Mouse (Mus musculus): Measurements from ENCODE around the gene Capns1.
A peak's percentile ranks its signal among the peaks of the same experiment; 100 is the strongest.

The Capns1 gene

GRCm38 (mm10) chr7:30176474-30176873, 22.1 kb downstream of the Capns1 start:
- DNase-seq (ENCODE audit: low read depth, low spot score) = no peak

GRCm38 (mm10) chr7:30170283-30170951, 28.2 kb downstream of the Capns1 start:
- DNase-seq (ENCODE audit: low read depth, low spot score) = no peak

GRCm38 (mm10) chr7:30169583-30170282, 28.9 kb downstream of the Capns1 start, which contains the start of gene Zfp146:
TSS of gene Zfp146 (minus strand) at chr7:30169750.
- DNase-seq (ENCODE audit: low read depth, low spot score) = peak; percentile 92

- no peak for DNase-seq (ENCODE audit: low read depth, low spot score)
Measured at GRCm38 (mm10) chr7:30168914-30169582, 29.6 kb downstream of the Capns1 start.

GRCm38 (mm10) chr7:30164745-30165144, 33.9 kb downstream of the Capns1 start:
- no peak for DNase-seq (ENCODE audit: low read depth, low spot score)

- no peak for DNase-seq (ENCODE audit: low read depth, low spot score)
Measured at GRCm38 (mm10) chr7:30163113-30163512, 35.5 kb downstream of the Capns1 start.

GRCm38 (mm10) chr7:30155507-30155906, 43.1 kb downstream of the Capns1 start:
- DNase-seq (ENCODE audit: low read depth, low spot score) = no peak

GRCm38 (mm10) chr7:30154040-30154439, 44.6 kb downstream of the Capns1 start:
- DNase-seq (ENCODE audit: low read depth, low spot score) = no peak

GRCm38 (mm10) chr7:30147011-30147410, 51.6 kb downstream of the Capns1 start:
- DNase-seq (ENCODE audit: low read depth, low spot score) = no peak

GRCm38 (mm10) chr7:30143555-30144209, 54.9 kb downstream of the Capns1 start:
- DNase-seq (ENCODE audit: low read depth, low spot score) = peak; percentile 15

GRCm38 (mm10) chr7:30143170-30143554, 55.4 kb downstream of the Capns1 start:
- DNase-seq (ENCODE audit: low read depth, low spot score) = no peak

Data from skeletal muscle tissue, adult 2 months (tissue).